Mouse (Mus musculus): ENCODE data around the gene Gm11037.

The Gm11037 gene

DNA sequence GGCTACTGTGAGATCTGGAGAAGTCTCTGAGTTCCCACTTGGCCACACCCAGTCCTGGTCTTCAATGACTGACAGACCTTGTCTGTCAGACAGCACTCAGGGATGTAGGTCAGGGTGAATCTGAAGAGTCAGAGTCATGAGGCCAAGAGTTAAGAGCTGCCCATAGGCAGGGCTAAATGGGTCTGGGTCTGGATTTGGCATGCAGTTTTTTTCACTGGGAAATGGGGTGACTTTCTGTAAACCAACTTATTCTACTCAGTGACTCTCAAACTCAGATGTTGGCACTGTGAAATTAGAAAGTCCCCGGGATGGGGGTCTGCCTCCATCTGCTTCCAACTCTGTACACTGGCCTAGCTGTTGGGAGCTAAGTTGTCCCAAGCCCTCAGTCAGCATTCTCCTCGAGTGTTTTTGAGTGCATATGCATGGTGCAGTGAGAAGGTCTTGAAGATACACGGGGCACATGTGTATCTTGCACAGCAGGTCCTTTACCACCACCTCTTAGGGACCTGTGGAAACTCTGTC, 4.6 kb upstream of the Gm11037 start:
- no peak for DNase-seq (ENCODE audit: low spot score)

DNA sequence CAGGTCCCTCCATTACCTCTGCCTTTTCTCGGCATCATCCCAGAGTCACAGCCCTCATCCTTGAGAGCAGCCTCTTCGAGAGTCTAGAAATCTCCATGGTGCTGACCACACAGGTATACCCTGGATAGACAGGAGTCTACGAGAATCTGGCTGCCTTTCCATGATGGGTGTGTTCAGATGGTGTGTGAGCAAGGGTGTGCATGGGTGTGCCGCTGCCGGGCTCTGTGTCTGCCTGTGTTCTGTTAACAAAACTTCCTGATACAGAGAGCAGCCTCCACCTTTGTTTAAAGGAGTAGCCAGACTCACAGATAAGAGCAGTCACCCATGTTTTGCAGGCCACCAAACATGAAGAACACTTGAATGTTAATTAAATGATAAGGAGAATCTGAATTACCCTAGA, 3.5 kb upstream of the Gm11037 start:
- DNase-seq (ENCODE audit: low spot score) = no peak

- no peak for DNase-seq (ENCODE audit: low spot score)
Observed at GRCm38 (mm10) chr2:131130849-131131248, 2.4 kb upstream of the Gm11037 start.

- no peak for DNase-seq (ENCODE audit: low spot score)
Observed at GRCm38 (mm10) chr2:131132111-131132888, 997 bp upstream of the Gm11037 start.

DNA sequence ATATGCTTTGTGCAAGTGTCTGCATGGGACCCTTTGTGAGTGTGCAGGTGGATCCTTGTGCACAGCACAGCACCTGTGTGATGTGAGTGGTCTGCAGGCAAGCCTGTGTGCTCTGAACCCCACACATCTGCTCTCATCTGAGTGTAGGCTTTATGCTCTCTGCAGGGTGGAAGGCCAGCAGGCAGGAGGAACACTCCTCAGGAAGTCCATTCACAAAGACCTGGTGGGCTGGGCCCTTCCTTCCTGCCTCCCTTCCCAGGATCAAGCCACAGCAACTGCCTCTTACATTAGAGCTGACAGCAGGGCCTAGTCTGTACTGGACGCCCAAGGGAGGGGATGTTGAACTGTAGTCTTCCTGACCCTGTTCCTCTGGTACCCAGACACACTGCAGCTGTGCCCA, 1.1 kb downstream of the Gm11037 start:
- DNase-seq (ENCODE audit: low spot score) = peak; percentile 35

- DNase-seq (ENCODE audit: low spot score) = no peak
Observed at GRCm38 (mm10) chr2:131134826-131135400, 1.6 kb downstream of the Gm11037 start.

DNA sequence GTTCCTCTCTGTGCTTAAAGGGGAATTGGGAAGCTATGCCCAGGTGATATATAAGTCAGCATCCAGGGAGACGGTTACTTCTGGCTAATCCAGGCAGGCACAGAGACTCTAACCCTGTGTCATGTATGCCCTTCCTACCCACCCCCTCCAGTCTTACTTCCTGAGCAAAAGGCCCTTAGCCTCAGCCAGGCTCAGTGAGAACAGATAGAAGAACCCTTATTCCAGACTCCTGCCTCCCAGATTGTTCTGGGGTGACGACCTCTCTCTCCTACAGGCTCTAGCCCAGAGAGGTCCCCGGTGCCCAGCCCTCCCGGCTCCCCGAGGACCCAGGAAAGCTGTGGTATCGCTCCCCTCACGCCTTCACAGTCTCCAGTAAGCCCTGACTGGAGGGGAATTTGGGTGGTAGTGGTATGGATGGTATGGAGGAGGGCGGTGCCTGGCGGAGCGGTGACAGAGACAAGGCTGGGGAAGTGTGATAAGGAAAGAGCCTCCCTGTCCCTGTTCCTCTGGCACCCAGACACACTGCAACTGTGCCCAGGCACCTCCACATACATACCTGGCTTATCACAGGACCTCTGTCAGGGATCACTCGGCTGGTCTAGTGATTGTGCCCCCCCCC, 2.3 kb downstream of the Gm11037 start:
- DNase-seq (ENCODE audit: low spot score) = no peak

- DNase-seq (ENCODE audit: low spot score) = peak; percentile 37
Observed at GRCm38 (mm10) chr2:131138296-131138695, 5.0 kb downstream of the Gm11037 start.

DNA sequence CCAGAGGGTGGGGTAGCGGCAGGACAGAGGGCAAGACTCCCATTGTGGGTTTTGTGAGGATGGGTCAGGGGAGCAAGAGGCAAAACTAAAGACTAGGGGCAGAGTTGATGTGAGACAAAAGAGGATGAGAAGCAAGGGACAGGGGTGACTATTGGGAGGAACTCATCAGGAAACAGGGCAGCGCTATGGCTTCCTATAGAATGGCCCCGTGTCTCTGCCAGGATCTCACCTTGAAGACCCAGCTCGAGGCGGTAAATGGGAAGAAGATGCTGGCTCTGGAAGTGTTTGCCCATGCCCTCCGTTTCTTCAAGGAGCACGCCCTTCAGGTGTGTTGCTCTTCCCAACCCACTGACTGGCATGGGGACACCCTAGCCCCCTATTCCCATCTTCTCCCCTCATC, 5.5 kb downstream of the Gm11037 start:
- peak; percentile 42 for DNase-seq (ENCODE audit: low spot score)

DNA sequence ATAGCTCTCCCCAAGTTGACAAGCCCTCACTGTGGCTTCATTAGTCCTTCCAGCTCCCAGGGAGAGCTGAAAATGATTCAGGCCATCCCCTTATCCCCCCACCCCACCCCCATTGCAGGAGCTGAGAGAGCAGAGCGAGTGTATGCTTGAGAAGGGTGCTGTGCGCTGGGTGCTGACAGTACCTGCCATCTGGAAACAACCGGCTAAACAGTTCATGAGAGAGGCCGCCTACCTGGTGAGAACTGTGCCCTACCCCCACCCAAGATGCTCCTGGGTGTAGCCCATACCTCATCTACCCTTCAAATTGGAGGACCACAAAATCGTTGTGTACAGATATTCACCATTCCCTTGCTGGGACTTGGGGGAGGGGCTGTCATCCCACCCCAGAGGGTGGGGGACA, 6.0 kb downstream of the Gm11037 start:
- DNase-seq (ENCODE audit: low spot score) = peak; percentile 33

GRCm38 (mm10) chr2:131139886-131140532, 6.7 kb downstream of the Gm11037 start:
- DNase-seq (ENCODE audit: low spot score) = peak; percentile 36

DNA sequence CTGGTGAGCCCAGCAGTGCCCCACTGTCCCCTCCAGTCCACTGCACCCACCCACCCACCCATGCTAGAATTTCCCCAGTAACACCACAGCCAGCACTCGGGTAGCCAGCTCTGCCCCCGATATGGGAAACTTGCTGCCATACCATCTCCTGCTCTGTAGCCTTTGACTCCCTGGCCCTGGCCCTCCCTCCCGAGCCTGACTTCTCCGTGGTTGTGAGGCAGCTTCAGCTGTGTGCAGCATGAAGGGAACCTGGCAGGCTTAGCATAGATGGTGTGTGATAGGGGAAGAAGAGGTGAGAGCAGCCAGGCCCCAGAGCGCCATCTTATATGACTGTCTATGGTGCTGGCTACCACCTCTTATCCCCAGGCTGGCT, 7.2 kb downstream of the Gm11037 start:
- peak; percentile 39 for DNase-seq (ENCODE audit: low spot score)

DNA sequence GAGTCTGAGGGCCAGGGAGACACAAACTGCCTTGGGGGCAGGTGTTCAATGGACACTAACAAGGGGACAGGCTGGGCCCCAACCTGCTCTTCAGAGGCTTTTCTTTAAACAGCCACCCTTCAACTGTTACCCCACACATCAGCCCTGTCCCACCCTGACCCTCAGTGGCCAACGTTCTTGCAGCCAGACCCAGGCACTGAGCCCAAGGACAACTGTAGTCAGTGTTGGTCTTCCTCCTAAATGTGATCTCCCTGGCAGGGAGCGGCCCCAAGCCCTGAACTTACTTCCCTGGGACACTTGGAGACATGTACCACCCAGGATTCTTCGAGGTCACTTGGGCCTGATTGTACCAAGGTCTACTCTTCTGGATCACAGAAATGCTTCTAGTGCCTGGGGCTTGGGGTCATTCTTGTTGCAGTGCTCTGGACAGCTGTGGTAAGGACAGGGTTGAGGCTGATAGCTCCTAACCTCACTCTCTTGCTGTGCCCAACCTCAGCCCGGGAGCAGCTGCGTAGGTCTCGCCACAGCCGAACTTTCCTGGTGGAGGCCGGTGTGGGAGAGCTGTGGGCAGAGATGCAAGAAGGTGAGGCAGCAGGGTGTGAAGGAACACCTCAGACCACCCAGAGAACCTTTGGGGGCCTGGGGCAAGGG, 8.2 kb downstream of the Gm11037 start:
- peak; percentile 50 for DNase-seq (ENCODE audit: low spot score)

DNA sequence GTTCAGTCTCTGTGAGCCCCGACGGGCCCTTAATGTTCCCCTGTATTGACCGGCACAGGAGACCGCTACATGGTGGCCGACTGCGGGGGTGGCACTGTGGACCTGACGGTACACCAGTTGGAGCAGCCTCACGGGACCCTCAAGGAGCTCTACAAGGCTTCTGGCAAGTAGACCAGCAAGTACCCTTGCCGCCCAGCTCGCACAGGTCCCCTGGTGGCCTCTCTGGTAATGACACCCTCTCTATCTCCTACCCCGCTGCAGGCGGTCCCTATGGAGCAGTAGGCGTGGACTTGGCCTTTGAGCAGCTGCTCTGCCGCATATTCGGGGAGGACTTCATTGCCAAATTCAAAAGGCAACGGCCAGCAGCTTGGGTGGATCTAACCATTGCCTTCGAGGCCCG, 9.3 kb downstream of the Gm11037 start:
- DNase-seq (ENCODE audit: low spot score) = peak; percentile 93

GRCm38 (mm10) chr2:131143007-131143780, 9.9 kb downstream of the Gm11037 start:
- DNase-seq (ENCODE audit: low spot score) = peak; percentile 39

DNA sequence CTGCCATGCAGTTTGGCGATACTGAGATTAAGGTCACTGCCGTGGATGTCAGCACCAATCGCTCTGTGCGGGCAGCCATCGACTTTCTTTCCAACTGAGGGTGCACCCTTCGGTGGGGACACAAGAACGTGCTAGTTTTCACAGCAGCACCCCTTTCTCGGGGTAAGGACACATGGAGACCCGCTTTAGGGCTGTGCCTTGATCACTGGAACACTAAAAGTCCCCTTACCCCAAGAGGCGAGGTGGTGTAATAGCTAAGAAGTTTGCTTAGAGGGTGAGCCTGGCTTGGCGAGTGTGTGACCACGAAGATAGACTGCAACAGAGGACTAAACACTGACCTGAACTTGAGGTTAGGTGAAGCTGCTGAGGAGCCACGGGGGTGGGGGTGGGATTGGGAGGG, 11.8 kb downstream of the Gm11037 start:
- no peak for DNase-seq (ENCODE audit: low spot score)

- DNase-seq (ENCODE audit: low spot score) = peak; percentile 37
Observed at GRCm38 (mm10) chr2:131145536-131145935, 12.2 kb downstream of the Gm11037 start.

DNA sequence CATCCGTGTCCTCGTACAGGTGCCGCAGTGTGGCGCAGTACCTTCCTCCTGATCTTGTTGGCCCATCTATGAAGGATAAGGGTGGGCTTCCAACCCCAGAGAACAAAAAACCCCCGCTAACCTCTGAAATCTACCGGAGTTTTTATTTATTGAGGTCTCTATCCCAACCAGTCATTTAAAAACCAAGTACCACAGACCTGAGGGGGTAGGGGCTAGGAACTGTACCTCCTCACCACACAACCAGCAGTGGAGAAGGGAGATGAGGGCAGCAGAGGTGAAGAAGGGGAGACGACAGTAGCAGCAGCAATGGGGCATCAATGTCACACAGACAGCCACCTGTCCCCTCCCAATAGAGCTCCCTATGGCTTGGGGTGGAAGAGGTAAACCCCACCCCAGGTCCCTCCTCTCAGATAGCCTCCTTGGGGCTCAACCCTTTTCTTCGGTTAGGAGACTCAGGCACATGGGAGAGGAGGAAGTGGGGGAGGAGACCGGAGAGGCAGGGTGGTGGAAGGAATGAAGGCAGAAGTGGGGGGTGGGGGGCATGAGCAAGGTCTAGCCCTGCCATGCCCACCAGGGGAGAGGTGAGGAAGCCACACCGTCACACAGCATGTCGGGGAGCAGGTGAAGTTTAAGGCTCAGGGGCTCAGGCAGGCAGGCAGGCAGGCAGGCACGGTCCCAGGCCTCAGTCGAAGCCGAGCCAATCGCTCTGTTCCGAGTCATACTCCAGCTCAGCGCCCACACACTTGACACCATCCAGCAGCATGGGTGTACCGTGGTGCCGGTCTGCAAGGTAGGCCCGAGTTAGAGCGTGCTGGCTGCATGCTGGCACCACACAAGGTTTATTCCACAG, 13.1 kb downstream of the Gm11037 start:
- no peak for DNase-seq (ENCODE audit: low spot score)

- DNase-seq (ENCODE audit: low spot score) = no peak
Observed at GRCm38 (mm10) chr2:131147043-131147365, 13.7 kb downstream of the Gm11037 start.
